Mouse (Mus musculus) lung, postnatal 14 days (tissue): Measurements from ENCODE around the gene Adh1.

ENCODE experiments used
- DNase-seq: peaks from one replicate; pipeline ENCODE4 v3.0.0; 2021

Gene Adh1

DNA sequence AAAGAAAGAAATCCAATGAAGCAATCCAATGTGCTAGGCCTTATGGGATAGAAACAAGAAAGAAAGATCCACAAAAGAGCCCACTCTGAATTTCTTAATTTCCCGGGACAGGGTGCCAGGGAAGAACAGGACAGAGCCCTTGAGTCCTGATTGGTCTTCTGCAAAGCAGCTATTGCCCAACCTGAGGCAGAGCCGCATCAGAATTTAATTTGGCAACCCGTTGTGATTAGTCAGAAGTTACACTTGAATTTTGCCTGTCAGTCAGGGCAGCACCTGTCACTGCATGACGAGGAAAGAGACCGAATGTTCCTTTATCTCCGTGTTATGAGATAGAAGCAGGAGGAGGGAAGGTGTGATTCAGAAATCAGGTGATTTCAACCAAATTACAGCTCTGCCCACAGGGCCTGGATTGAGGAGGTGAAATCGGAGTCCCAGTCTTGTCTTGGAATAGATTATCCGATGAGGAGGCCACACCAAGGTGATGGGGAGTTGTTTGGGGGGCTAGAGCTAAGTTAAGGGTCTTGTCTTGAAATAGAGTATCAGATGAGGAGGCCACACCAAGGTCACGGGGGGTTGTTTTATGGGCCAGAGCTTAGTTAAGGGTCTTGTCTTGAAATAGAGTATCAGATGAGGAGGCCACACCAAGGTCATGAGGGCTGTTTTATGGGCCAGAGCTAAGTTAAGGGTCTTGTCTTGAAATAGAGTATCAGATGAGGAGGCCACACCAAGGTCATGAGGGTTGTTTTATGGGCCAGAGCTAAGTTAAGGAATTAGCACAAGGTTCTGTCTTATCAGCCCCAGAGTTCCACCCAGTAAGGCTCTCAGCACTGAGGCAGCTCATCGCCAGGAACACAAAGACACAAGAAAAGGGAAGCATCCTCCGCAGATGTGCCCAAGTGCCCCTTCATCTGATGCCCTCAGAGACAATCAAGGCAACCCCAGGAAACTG, at the start of gene Adh1:
Gene Adh1, plus strand, starts transcription at position 271 of the 949 bp plus-strand sequence.
- no peak for DNase-seq

DNA sequence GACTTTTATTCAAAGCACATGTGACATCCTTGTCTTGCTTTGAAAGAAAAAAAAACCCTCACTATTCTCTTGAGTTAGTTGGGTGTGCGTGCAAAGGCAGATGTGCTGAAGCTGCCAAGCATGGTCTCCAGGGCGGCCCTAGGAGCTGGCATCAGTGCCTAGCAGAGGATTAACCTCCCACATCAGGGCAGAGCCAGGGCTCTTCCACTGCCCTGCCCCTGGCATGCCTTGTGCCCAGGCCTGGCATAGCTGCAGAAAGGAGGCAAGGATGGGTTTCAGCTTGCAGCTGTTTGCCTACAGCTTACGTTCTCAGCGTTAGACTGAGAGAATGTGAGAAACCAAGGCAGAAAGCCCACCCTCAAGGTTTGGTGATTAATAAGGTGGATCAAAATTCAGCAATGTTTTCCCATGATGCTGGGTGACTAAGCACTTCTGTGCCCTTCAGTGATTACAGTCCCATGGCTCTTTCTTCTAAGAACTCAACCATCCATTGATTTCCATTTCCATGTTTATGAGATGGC, 48.3 kb upstream of the Adh1 start:
- no peak for DNase-seq

DNA sequence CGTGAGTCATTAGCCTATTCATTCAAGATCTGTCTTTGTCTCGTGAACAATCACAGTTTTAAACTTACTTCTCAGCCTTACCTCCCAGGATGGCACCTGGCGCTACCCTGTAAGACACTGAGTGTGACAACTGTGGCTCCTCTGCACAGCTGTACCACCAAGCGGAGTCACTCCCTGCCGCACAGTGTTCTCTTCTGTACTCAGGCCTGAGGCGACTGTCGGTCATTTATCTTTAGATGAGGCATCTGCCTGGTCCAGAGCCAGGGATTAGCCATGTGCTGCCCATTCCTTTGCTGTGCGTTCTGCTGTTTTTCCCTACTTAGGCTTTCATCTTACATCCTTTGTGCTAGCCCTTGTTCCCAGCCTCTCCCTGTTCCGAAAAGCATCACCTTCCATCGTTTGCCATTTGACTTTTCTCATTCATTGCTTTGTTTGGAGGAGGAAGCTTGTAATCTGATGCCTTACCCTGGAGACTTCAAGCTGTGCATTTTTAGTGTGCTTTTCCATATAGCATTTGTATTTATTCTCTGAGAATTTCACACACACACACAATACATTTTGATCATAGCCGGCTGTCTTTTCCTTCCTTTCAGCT, 45.3 kb upstream of the Adh1 start:
- no peak for DNase-seq

- DNase-seq = no peak
Observed at GRCm38 (mm10) chr3:138216091-138216490, 44.7 kb upstream of the Adh1 start.

DNA sequence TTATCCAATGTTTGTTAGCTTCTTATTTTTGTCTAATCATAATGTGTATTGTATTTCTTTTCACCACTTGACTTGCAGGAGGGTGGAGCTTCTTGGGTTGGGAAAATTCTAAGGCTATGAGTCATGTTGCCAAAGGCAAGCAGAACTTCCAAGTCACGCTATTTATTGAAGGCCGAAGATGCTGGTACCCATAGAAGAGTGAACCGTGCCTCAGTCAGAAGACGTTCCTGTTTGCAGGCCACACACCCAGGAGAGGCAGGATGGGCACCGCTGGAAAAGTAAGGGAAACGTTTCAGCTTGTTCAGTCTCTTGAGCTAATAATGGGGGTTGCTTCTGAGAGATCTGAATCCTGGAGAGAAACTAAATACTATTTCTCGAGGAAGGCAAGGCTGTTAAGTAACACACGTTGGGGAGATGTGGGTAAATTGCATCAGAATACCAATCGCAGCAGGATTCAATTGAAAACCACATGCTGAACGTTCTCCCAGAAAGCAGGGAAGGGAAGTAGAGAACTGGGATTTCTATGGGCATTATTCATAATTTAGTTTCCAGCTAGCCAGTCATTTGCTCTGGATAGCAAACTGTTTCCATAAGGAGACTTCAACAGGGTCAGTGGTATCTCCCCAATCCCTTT, 43.0 kb upstream of the Adh1 start, which contains the start of gene Adh7:
Gene Adh7, plus strand, starts transcription at position 130 of the 634 bp plus-strand sequence.
- DNase-seq = no peak

DNA sequence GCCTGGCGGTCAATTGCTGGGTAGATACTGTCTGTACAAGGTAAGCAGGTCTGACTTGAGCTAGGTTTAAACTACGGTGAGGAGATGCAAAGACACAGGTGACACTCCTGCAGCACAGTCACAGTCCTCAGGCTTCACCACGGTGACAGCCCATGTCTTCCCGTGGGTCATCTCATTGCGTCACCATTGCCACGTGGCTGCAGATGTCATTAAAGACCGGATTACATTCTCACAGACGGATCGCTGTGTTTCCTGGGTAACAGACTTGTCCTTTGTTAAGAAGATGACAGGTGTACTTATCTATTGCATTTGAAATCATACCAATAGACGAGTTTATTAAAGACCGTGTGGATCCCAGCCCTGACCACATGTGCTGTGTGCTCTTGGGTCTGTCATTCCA, 39.7 kb upstream of the Adh1 start:
- no peak for DNase-seq

DNA sequence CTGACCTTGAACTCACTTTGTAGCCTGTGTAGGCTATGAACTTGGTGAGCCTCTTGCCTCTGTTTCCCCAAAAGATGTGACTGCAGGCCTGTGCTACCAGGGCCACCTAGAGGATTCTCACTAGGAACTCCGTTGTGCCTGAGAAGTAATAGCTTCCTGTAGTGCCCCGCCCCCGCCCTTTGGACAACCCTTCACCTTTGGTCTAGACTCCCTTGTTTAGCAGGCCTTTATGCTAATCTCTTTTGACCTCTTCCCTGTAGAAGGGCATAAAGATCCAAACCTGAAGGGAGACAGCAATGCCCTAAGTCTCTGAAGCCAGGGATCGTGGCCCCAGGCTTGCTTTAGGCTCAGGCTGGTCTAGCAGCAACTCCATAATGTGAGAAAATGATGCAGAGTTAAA, 38.3 kb upstream of the Adh1 start:
- no peak for DNase-seq

- peak; percentile 87 for DNase-seq
Observed at GRCm38 (mm10) chr3:138222952-138223351, 37.8 kb upstream of the Adh1 start.

DNA sequence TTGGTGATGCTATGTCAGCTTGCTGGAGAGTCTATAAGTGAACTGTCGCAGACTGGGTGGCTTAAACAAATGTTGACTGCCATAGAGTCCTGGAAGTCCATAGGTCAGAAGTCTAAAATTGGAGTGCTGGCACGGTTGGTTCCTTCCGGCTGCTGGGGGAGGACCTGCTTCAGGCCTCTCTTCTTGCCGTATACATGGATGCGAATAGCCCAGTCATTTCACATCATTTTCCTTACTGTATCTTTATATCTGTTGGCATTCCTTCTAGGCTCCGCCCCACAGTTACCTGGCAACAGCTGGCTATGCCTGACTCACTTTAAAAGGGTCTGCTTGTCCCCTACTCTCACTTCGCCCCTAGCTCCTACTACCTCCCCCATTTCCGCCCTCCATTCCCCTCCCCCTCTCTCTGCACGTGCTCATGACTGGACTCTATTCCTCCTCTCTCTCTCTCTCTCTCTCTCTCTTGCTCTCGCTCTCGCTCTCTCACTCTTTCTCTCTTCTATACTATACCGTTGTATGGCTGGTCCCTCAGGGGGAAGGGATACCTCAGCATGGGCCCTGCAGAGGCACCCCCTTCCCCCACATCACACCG, 36.3 kb upstream of the Adh1 start:
- no peak for DNase-seq

DNA sequence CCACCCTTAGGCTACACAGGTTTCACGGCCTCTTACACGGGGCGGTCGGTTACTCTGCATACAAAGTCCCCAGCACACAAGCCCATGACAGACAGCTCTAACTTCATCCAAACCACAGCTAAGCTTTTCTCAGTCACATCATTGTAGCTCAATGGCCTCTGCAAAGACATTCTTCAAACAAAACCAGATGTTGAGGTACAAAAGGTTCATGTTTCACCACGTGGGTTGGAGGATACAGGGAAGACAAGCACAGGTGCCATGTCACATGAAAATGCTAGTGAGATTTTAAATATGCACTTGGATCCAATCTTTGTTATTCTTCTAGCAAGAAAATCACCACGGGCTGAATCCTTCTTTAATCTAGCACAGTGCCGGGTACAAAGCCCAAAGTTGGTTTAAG, 35.5 kb upstream of the Adh1 start:
- DNase-seq = no peak

GRCm38 (mm10) chr3:138225853-138226252, 34.9 kb upstream of the Adh1 start:
- DNase-seq = peak; percentile 32

- no peak for DNase-seq
Observed at GRCm38 (mm10) chr3:138226476-138226875, 34.3 kb upstream of the Adh1 start.

GRCm38 (mm10) chr3:138227082-138227481, 33.7 kb upstream of the Adh1 start:
- DNase-seq = no peak

GRCm38 (mm10) chr3:138227782-138228181, 33.0 kb upstream of the Adh1 start:
- no peak for DNase-seq

DNA sequence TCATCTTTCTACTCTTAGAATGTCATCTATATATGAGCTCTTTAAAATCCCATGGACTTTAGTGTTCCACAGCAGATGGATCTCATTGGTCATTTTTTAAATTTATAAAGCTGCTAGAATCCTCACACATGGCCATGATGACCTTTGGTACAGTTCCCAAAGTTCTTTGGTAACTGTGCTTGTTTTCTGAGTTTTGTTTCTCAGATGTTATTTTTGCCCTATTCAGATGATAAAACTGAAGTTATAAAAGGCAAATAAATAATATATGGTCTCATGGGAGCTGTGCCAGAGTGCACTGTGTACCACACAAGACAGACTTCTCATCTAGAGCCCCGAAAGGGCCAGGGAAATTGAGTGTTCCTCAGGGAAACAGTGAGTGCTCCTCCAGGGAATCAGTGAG, 31.3 kb upstream of the Adh1 start:
- DNase-seq = no peak

DNA sequence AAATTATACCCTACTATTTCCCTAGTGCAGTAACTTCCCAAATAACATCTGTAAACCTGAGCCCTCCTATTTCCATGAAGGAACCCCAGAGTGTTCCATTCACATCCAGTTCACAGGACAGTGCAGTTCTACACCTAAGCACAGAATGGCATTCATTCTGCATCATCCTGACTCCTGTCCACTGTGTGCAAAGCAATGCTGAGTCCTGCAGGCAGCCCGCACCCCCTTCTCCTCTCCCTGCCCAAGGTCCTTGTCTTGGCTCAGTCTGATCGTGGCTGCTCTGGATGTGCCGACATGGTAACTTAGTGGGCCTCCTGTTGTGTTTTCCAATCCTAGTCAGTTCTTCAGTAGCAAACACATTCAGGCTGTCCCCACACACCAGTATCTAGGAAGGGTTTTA, 30.5 kb upstream of the Adh1 start:
- no peak for DNase-seq

- no peak for DNase-seq
Observed at GRCm38 (mm10) chr3:138231531-138231930, 29.3 kb upstream of the Adh1 start.

- no peak for DNase-seq
Observed at GRCm38 (mm10) chr3:138236546-138237163, 24.1 kb upstream of the Adh1 start.

- no peak for DNase-seq
Observed at GRCm38 (mm10) chr3:138238046-138238445, 22.7 kb upstream of the Adh1 start.

DNA sequence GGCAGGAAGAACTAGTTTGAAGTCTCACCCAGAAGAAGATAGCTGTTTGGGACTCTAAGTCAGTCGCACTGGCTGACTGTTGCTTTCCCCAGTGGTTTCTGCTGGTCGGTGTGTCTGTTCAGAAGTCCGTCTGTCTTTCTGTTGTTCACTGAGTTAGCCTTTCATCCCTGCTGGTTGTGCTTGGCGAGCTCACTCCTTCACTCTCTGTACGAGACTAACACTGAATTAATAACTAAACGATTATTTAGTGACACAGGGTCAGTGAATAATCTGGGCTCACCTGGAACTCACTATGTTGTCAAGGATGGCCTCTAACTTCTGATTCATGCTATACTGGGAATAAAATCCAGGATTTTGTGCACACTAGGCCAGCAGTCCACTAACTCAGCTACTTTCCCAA, 21.3 kb upstream of the Adh1 start:
- DNase-seq = no peak

DNA sequence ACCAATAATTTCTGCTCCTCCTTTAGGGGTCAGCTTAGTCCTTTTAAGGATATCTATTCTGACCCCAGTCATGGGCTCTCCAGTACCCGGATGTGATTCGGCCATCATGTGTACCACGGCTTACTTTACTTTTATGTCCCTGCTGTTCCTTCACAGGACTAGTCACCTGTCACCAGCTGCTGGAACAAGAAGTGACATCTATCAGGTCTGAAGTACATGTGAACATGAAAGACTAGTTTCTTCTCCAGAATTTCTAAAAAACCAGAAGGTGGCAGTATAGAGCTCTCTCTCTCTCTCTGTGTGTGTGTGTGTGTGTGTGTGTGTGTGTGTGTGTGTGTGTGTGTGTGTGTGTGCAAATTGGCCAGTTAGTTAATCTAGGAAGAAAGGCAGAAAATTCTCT, 20.4 kb upstream of the Adh1 start:
- no peak for DNase-seq

DNA sequence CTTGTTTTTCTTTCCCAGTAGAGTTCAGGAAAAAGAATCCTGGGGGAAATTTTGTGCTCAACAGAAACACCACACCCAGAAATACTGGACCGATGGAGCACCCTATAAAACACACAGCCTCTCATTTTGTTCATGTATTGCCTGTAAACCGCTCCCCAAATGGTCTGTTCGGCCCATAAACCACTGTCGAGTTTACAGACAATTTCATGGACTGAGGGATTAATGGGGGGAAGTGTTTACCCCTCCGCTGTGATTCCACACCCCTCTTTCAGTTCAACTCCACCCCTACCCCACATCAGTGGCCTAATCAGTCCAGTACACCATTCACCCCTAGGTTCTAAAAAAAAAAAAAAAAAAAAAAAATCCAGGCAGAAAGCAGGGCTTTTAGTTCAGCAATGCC, 19.8 kb upstream of the Adh1 start:
- DNase-seq = no peak

GRCm38 (mm10) chr3:138241371-138241770, 19.4 kb upstream of the Adh1 start:
- DNase-seq = no peak
